Mouse (Mus musculus) heart, postnatal 14 days (tissue): Measurements from ENCODE around the gene Adsl. TPM values are rescaled to one million over a fixed set of nuclear protein-coding genes. Genes with fewer than 3 reads are reported as not detected.
A peak's percentile ranks its signal among the peaks of the same experiment; 100 is the strongest.

Experiments
- DNase-seq, 2 experiments: peaks; one replicate each; pipeline ENCODE4 v3.0.0; 2021 to 2022
- intact Hi-C: fragments of 180-260 bp; cut with DNase I; formaldehyde crosslinking; loops from one replicate; pipeline ENCODE4 v1.15.1; 2025
- microRNA-seq, 2 experiments: library from miRNA; unstranded; fragments of <30 nt; microRNA quantifications; one replicate each; pipeline ENCODE4 v1.2.0; 2021 to 2022
- total RNA-seq, 2 experiments: library from RNA; stranded (reverse); gene quantifications; 2 replicates each; pipeline ENCODE4 v1.2.3; 2021

Adsl gene
- total RNA-seq, 2 experiments from 2014 or later: 84.9 to 94.4 TPM

DNA sequence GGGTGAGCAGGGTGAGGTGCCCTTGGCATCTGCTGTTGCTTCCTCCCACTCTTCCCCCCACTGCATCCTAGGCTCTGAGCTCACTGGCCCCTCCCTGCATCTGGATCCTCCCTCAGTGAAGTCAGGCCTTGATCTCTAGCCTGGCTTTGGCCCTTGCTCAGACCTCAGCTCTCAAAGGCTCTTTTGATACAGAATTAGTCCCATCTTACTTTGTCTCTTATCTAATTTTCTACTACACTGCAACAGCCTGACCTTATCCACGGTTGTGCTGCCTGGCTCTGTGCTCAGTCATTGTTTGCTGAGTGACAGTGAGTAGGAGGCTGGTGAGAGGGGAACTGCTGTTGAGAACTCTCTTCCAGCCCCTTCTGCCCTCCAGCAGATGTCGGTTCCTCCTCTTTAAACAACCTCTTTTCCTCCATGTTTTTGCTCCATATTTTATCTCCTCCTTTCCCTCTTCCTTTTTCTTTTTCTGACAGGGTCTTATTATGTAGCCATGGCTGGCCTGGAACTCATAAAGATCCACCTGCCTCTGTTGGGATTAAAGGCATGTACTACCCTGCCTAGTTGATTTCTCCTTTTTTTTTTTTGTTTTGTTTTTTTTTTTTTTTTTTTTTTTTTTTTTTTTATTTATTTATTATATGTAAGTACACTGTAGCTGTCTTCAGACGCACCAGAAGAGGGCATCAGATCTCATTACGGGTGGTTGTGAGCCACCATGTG lies 52.3 kb downstream of the Adsl start:
- DNase-seq: no peak
- intact Hi-C loops: no loop called here

DNA sequence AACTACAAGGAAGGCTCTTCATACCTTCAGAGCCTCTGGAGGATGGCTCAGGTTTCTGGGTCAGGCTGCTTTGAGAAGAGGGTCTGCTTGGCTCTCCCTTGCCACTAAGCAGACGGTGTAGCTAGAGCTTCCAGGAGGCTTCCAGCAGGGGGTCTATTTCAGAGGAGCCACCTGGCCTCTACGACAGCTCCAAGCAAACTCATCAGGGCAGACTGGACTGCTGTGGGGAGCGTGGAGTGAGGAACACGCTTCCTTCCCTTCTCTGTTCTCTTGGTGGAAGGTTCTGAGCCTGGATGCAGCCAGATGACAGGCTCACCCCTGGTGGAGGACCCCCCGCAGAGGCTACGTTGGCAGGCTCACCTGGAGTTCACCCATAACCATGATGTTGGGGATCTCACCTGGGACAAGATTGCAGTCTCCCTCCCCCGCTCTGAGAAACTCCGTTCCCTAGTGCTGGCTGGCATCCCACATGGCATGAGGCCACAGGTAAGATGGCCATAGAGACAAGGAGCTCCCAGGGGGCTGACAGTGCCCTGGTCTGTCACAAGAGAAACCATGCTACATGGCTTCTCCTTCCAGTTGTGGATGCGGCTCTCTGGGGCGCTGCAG lies 57.9 kb downstream of the Adsl start:
- no peak for DNase-seq
- intact Hi-C loops: no loop called here

DNA sequence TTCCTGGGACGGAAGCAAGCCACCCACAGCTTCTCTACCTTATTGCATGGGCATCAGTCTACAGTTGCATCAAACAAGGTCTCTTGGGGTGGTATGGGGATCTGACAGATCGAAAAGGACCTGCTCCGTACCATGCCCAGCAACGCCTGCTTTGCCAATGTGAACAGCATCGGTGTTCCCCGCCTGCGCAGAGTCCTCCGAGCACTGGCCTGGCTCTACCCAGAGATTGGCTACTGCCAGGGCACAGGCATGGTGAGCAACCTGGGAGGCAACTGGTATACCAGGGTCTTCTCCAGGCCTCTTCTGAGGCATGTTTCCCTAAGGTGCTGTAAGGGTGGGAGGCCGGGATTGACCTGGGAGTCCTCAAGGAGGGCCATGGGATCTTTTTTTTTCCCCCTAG lies 59.0 kb downstream of the Adsl start:
- intact Hi-C loops: no loop called here
- no peak for DNase-seq

DNA sequence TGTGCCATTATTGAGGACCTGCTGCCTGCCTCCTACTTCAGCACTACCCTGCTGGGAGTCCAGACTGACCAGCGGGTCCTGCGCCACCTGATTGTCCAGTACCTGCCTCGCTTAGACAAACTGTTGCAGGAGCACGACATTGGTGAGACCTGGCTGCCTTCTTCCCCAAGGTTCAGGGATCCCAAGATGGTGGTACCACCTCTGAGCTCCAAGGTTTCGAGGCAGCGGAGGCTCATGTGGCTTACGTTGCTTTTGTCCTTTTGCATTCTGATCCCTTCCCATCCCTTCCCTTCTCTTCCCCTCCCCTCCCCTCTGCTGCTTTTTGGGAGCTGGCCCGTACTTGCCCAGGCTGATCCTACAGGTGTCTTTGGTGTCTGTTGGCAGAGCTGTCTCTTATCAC lies 59.6 kb downstream of the Adsl start:
- intact Hi-C loops: no loop called here
- no peak for DNase-seq

DNA sequence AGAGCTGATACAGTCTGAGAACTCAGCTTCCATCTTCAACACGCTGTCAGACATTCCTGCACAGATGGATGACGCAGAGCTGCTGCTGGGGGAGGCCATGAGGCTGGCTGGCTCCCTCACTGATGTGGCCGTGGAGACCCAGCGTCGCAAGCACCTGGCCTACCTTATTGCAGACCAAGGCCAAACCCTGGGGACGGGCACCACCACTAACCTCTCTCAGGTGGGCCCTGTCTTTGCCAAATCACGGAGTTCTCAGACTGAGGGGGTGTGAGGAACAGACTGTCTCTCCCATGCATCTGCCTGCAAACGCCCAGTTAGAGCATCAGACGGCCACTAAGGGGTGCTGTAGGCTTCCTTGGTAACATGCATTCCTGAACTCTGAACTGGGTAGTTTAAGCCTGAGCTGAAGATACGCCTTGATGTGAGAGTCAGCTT lies 60.4 kb downstream of the Adsl start:
- intact Hi-C loops: no loop called here
- peak in 1 of 2 experiments; percentile 40 for DNase-seq

DNA sequence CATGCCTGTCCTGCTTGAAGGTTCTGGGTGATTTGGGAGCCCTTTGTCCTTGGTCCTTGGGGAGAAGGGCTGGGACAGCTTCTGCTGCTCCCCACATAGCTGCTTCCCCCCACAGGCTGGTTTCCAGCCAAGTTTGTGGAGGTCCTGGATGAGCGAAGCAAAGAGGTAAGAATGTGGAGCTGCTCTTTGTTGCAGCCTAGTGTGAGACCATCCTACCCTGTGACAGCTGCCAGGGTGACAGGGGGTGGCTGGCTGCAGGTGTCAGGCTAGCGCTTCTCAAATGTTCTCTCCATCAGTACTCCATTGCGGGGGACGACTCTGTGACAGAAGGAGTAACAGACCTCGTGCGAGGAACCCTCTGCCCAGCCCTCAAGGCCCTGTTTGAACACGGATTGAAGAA lies 61.8 kb downstream of the Adsl start:
- intact Hi-C loops: no loop called here
- no peak for DNase-seq

DNA sequence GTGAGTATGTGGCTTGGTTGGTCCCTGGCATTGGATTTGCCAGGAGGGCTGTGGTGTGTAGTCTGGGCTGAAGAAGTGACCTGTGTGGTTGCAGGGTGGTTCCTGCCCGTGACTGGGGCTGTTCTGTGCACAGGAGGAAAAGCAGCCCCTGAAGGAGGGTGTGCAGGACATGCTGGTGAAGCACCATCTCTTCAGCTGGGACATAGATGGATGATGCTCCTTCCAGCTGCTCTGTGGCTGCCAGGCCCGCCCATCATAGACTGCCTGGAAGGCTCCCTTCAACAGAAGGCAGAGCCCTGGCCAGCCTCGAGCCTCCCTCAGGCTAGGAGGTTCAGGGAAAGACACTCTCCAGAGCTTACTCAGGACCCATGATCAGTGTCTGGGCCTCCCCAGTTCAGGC lies 63.2 kb downstream of the Adsl start:
- DNase-seq: no peak
- intact Hi-C loops: no loop called here

DNA sequence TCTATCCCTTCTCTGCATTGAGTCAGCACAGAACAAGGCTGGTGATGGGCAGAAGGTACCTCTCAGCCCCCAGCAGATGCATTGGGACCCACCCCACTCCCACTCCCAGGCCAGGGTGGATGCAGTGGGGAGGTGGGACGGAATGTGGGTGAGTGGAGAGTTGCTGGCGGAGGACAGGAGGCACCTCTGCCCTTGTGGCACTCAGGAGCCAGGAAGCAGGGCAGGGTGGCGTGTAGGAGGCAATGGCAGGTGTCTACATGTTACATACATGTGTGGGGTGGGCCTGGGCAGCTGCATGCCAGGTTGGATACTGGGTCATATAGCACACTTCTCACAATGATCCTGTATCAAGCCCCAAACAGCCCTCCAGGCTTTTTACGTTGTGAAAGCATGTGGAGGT lies 64.1 kb downstream of the Adsl start:
- no peak for DNase-seq
- intact Hi-C loops: no loop called here

DNA sequence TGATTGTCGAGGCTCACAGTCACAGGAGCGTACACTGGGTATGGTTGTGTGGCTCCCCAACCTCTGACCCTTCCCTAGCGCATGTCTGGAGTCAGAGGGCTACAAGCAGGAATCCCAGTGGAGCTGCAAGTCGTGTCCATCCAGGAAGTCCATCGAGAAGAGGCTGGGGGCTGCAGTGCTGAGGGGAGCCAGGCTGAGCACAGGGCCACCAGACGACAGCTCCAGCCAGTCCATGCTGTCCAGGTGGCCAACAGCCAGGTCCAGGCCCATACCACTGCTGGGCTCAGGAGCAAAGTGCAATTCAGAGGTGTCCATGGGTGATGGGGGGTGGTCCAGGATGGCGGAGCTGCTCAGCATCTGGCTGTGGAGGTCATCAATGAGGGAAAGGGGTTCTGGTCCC lies 64.9 kb downstream of the Adsl start:
- no peak for DNase-seq
- intact Hi-C loops: no loop called here

DNA sequence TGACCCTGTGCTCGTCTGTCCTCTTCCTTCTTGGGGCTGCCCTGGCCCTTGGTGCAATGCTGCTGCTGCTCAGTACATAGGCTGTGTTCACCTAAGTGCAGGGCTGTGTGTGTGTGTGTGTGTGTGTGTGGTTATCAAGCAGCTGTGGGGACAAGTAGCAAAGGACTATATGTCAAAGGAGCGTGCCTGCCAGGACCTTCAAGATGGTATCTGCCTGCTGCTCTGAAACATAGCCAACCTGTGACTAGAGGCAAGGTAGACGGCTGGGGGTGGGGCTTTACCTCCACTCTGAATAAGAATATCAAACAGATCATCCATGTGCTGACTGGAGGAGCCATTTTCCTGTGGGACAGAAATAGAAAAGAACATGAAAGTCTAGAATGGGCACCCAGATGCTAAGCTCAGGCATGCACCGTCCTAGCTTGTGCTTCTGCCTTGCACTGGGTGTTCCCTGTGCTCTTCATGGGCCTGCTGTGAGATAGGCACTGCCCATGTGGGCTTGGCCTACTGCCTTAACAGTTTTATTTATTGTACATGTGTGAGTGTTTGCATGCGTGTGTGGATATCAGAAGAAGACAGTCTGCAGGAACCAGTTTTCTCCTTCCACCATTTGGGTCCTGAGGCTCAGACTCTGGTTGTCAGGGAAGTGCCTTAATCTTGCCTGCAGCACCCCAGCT lies 66.9 kb downstream of the Adsl start:
- intact Hi-C loops: no loop called here
- DNase-seq: no peak

DNA sequence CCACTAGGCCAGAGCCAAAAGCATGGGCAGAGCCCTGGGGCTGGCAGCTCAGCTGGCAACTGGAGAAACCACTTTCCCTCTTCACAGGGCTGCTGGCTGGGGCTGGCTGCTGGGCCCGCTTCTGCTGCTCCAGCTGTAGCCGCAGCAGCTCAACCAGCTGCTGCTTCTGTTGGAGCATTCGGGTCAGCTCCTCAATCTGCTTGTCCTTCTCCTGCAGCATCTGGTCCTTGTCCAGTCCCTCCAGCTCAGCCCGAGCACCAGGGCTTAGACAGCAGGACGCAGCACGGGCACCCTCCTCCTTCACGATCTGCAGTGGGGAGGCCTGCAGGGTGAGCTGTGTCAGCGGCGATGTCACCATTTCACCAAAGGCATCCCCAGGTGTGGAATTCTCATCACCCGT lies 68.2 kb downstream of the Adsl start:
- intact Hi-C loops: no loop called here
- no peak for DNase-seq

DNA sequence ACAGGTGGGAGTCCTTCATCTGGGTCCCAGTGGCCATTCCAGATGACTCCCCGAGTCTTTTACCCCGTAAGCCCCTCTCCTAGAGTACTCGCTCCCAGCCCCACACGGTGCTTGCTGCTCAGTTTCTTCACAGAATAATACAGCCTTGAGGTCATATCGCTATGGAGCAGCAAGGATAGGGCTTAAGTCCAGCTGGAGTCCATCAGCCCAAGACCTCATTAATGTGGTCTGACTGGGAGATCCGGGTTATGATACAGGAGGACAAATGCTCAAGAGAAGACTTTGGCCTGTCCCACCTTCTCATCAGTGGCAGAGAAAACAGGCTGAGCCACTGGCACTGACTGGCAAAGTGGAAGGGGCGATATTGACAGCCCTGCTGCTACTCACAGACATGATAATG lies 69.0 kb downstream of the Adsl start:
- DNase-seq: no peak
- intact Hi-C loops: no loop called here

Small RNAs within 50 kb of the gene (microRNA-seq; reads per million reads assigned to microRNA genes)
- 10.7 to 15.6 reads per million in 2 experiments for gene Mir5113

Other genes starting within 250 kb of the Adsl start
- 10 to 100 TPM; 55.4 to 56.4 TPM for gene Tnrc6b, start 237.2 kb upstream of the Adsl start, total RNA-seq
- 10 to 100 TPM in 1 of 2 experiments, 1 to 10 TPM in 1; 9.8 to 10.9 TPM for gene Sgsm3, start 29.3 kb downstream of the Adsl start, total RNA-seq
- gene Mrtfa, start 242.3 kb downstream of the Adsl start, total RNA-seq: 10 to 100 TPM; 12.3 to 13.9 TPM